Mouse (Mus musculus): ENCODE measurements around the gene Polr3gl. TPM values are rescaled to one million over a fixed set of nuclear protein-coding genes. Genes with fewer than 3 reads are reported as not detected.
A peak's percentile ranks its signal among the peaks of the same experiment; 100 is the strongest.

Gene Polr3gl
- polyA plus RNA-seq, 1 experiment, result 6.2 TPM

DNA sequence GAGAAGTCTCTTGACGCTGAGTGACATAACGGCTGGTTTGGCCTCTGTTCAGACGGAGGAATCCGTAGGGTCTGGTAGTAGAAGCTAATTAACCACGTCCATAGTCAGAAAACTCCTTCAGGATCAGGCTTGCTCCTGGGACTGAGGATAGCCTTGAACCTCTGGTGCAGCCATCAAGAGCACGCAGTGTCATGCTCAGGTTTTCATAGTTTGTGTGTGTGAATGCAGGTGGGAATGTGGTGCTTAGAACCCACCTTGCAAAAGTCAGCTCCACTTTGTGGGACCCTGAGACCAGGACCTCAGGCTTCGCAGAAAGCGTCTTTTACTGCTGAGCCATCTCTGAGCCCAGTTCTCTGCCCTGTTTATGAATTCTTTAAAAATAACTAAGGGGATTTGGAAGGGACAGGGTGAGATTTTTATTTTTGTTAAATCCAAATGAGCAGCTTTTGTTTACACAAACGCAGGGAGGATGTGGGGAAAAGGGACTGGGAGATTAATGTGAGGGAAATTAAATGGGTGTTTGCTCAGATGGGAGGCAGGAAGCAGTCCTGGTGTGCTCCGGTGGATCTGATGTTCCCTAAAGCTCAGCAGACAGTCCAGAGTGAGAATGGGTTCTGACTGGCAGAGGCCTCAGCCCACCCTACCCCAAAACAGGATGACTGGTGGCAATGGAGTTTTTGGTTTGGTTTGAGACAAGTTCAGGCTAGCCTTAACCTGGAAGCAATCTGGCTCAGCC, 31.9 kb downstream of the Polr3gl start:
- Histone ChIP-seq H3K4me3 (ENCODE audit: insufficient read depth, poor library complexity, severe bottlenecking) (no peak overlapping the region), H3K36me3 (ENCODE audit: control insufficient read depth, insufficient read depth) (no peaks in the 10 kb centered on the region), H3K79me3 (ENCODE audit: low read depth) (no peaks in the 10 kb centered on the region), H3K27me3 (ENCODE audit: control insufficient read depth, insufficient read depth, insufficient read length) (no peaks in the 10 kb centered on the region), H3K79me2 (ENCODE audit: control insufficient read depth, insufficient read depth) (no peaks in the 10 kb centered on the region), H3ac (ENCODE audit: control insufficient read depth, insufficient read length, low read depth) (no peak overlapping the region)
- TF ChIP-seq USF1 (IDR thresholded peaks at IDR 0.05; ENCODE audit: low read depth) (no peak), MYOD1 (IDR thresholded peaks at IDR 0.05; ENCODE audit: control insufficient read depth, insufficient read length, low read depth) (no peak), CEBPB (IDR thresholded peaks at IDR 0.05; ENCODE audit: low read depth) (no peak), CTCF (IDR thresholded peaks at IDR 0.05; ENCODE audit: control insufficient read depth, insufficient read depth, insufficient read length) (no peak), MYOG (IDR thresholded peaks at IDR 0.05; ENCODE audit: control insufficient read depth, extremely low read depth, insufficient read length) (no peak), MAX (IDR thresholded peaks at IDR 0.05) (no peak), FOSL1 (IDR thresholded peaks at IDR 0.05; ENCODE audit: insufficient read depth, low read length, poor library complexity, severe bottlenecking) (no peak)

DNA sequence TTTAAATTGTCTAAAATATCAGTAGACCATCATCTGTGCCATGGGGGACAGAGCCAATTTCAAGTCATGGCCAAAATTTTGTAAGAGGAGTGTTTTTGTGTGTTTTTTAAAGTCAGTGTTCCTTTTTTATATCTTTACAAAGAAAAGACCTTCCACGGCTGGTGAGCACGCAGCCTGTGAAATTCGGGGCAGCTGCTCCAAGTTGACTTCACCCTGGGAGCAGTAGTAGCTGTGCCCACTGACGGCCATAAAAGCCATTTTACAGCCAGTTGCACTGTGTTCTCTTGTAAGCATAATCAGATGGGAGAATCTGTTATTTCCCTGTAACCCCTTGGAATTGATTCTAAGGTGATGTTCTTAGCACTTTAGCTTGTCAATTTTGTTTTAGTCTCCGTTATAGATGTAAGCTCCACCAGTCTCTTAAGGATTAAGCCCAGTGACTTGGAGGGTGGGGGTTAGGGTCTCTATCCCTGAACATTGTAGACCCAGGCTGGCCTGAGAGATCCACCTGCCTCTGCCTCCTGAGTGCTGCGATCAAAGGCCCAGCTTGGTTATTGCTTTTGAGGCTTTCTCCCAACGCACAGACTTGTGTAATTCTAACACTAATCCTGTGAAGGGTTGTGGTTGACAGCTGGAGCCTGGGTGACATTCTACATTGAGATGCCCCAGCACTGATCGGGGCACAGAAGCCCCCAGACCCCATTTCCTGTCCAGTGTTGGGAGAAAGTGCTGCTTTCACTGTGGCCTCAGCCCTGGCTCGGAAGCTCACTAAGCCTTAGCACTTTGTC, 32.9 kb downstream of the Polr3gl start:
- no peaks in the 10 kb centered on the region for H3K79me2 ChIP-seq (ENCODE audit: control insufficient read depth, insufficient read depth)
- no peaks in the 10 kb centered on the region for H3K36me3 ChIP-seq (ENCODE audit: control insufficient read depth, insufficient read depth)
- no peak overlapping the region for H3K4me3 ChIP-seq (ENCODE audit: insufficient read depth, poor library complexity, severe bottlenecking)
- H3K79me3 ChIP-seq (ENCODE audit: low read depth), result no peaks in the 10 kb centered on the region
- H3ac ChIP-seq (ENCODE audit: control insufficient read depth, insufficient read length, low read depth), result no peak overlapping the region
- H3K27me3 ChIP-seq (ENCODE audit: control insufficient read depth, insufficient read depth, insufficient read length), result no peaks in the 10 kb centered on the region
- TF ChIP-seq USF1 (IDR thresholded peaks at IDR 0.05; ENCODE audit: low read depth), result no peak
- TF ChIP-seq MYOD1 (IDR thresholded peaks at IDR 0.05; ENCODE audit: control insufficient read depth, insufficient read length, low read depth), result no peak
- no peak for TF ChIP-seq CEBPB (IDR thresholded peaks at IDR 0.05; ENCODE audit: low read depth)
- TF ChIP-seq CTCF (IDR thresholded peaks at IDR 0.05; ENCODE audit: control insufficient read depth, insufficient read depth, insufficient read length), result no peak
- TF ChIP-seq FOSL1 (IDR thresholded peaks at IDR 0.05; ENCODE audit: insufficient read depth, low read length, poor library complexity, severe bottlenecking), result no peak
- no peak for TF ChIP-seq MAX (IDR thresholded peaks at IDR 0.05)

DNA sequence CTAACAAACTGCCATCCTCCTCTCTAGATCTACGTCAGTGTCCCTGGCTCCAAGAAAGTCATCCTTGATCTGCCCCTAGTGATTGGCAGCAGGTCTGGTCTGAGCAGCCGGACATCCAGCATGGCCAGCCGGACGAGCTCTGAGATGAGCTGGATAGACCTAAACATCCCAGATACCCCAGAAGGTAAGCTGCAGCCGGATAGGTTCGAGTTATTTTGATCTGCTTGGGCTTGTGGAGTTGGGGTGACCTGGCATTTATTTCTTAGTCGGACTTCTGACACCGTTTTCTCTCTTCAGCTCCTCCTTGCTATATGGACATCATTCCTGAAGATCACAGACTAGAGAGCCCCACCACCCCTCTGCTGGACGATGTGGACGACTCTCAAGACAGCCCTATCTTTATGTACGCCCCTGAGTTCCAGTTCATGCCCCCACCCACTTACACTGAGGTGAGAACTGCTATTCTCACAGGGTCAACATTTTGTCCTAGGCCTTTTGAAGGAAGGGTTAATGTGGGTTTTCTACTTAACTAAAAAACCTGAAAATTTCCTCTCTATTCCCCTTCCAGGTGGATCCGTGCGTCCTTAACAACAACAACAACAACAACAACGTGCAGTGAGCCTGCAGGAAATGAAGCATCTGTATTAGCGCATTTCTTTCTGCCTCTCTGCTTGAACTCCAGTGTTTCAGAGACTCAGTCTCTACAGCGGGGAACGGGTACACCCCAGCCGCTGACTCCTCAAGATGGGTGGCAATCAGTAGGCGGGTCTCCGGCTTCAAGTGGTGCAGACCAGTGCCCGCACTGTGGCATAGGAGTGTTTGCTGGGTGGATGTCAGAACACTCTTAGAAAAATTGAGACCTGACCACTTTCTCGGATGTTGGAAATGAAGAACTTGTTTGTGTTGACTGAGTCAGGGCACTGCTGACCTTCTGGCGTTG, 33.8 kb downstream of the Polr3gl start:
- H3K79me3 ChIP-seq (ENCODE audit: low read depth), result no peaks in the 10 kb centered on the region
- no peaks in the 10 kb centered on the region for H3K79me2 ChIP-seq (ENCODE audit: control insufficient read depth, insufficient read depth)
- no peaks in the 10 kb centered on the region for H3K36me3 ChIP-seq (ENCODE audit: control insufficient read depth, insufficient read depth)
- no peak for TF ChIP-seq MYOG (IDR thresholded peaks at IDR 0.05; ENCODE audit: control insufficient read depth, extremely low read depth, insufficient read length)
- no peak for TF ChIP-seq CEBPB (IDR thresholded peaks at IDR 0.05; ENCODE audit: low read depth)
- TF ChIP-seq CTCF (IDR thresholded peaks at IDR 0.05; ENCODE audit: control insufficient read depth, insufficient read depth, insufficient read length), result no peak
- TF ChIP-seq MYOD1 (IDR thresholded peaks at IDR 0.05; ENCODE audit: control insufficient read depth, insufficient read length, low read depth), result no peak
- TF ChIP-seq MAX (IDR thresholded peaks at IDR 0.05), result no peak
- no peak for TF ChIP-seq USF1 (IDR thresholded peaks at IDR 0.05; ENCODE audit: low read depth)
- no peak for TF ChIP-seq FOSL1 (IDR thresholded peaks at IDR 0.05; ENCODE audit: insufficient read depth, low read length, poor library complexity, severe bottlenecking)
- H3K4me3 ChIP-seq (ENCODE audit: insufficient read depth, poor library complexity, severe bottlenecking), result no peak overlapping the region
- no peak overlapping the region for H3ac ChIP-seq (ENCODE audit: control insufficient read depth, insufficient read length, low read depth)
- no peaks in the 10 kb centered on the region for H3K27me3 ChIP-seq (ENCODE audit: control insufficient read depth, insufficient read depth, insufficient read length)

DNA sequence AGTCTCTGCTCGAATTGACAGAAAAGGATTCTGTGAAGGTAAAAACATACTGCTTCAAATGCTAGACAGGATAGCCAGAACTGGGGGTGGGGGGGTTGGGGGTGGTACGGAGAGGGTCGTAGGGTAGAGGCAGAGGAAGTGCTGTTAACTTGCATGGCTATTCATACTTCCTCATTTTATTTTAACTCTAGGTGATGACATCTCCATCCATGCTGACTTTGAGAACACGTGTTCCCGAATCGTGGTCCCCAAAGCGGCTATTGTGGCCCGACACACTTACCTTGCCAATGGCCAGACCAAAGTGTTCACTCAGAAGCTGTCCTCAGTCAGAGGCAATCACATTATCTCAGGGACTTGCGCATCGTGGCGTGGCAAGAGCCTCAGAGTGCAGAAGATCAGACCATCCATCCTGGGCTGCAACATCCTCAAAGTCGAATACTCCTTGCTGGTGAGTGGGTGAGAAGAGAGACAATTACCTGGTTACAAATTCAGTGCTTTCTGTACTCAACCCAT, 34.5 kb downstream of the Polr3gl start:
- H3K27me3 ChIP-seq (ENCODE audit: control insufficient read depth, insufficient read depth, insufficient read length), result no peaks in the 10 kb centered on the region
- no peaks in the 10 kb centered on the region for H3K79me2 ChIP-seq (ENCODE audit: control insufficient read depth, insufficient read depth)
- H3K36me3 ChIP-seq (ENCODE audit: control insufficient read depth, insufficient read depth), result no peaks in the 10 kb centered on the region
- H3K79me3 ChIP-seq (ENCODE audit: low read depth), result no peaks in the 10 kb centered on the region
- H3ac ChIP-seq (ENCODE audit: control insufficient read depth, insufficient read length, low read depth), result no peak overlapping the region
- TF ChIP-seq CTCF (IDR thresholded peaks at IDR 0.05; ENCODE audit: control insufficient read depth, insufficient read depth, insufficient read length) (no peak), CEBPB (IDR thresholded peaks at IDR 0.05; ENCODE audit: low read depth) (no peak), USF1 (IDR thresholded peaks at IDR 0.05; ENCODE audit: low read depth) (no peak), MYOG (IDR thresholded peaks at IDR 0.05; ENCODE audit: control insufficient read depth, extremely low read depth, insufficient read length) (no peak), MAX (IDR thresholded peaks at IDR 0.05) (no peak), MYOD1 (IDR thresholded peaks at IDR 0.05; ENCODE audit: control insufficient read depth, insufficient read length, low read depth) (no peak), FOSL1 (IDR thresholded peaks at IDR 0.05; ENCODE audit: insufficient read depth, low read length, poor library complexity, severe bottlenecking) (no peak)
- H3K4me3 ChIP-seq (ENCODE audit: insufficient read depth, poor library complexity, severe bottlenecking), result no peak overlapping the region

DNA sequence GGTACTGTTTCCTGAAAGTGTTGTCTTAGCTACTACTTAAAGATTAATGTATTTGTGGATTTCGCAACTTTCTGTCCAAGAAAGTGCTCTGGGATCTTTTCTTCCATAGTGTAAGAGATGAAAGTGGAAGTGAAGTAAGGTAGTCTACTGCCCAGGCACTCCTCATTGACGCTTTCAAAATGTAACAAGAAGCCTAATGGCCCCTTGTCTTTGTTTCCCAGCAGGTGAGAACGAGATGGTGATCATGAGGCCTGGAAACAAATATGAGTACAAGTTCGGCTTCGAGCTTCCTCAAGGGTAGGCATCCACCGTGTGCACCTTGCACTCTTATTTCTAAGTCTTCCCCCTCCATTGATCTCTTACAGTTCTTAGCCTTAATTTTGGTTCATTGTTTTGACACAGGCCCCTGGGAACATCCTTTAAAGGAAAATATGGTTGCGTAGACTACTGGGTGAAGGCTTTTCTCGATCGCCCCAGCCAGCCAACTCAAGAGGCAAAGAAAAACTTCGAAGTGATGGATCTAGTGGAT, 35.2 kb downstream of the Polr3gl start:
- H3ac ChIP-seq (ENCODE audit: control insufficient read depth, insufficient read length, low read depth), result no peak overlapping the region
- TF ChIP-seq CEBPB (IDR thresholded peaks at IDR 0.05; ENCODE audit: low read depth) (peak; percentile 64), MYOD1 (IDR thresholded peaks at IDR 0.05; ENCODE audit: control insufficient read depth, insufficient read length, low read depth) (no peak)
- no peak overlapping the region for H3K4me3 ChIP-seq (ENCODE audit: insufficient read depth, poor library complexity, severe bottlenecking)
- H3K27me3 ChIP-seq (ENCODE audit: control insufficient read depth, insufficient read depth, insufficient read length), result no peaks in the 10 kb centered on the region
- no peaks in the 10 kb centered on the region for H3K79me3 ChIP-seq (ENCODE audit: low read depth)
- no peaks in the 10 kb centered on the region for H3K79me2 ChIP-seq (ENCODE audit: control insufficient read depth, insufficient read depth)
- no peaks in the 10 kb centered on the region for H3K36me3 ChIP-seq (ENCODE audit: control insufficient read depth, insufficient read depth)
